ENCODE assay signal across 11 mouse cellular contexts in the genomic region with DNA sequence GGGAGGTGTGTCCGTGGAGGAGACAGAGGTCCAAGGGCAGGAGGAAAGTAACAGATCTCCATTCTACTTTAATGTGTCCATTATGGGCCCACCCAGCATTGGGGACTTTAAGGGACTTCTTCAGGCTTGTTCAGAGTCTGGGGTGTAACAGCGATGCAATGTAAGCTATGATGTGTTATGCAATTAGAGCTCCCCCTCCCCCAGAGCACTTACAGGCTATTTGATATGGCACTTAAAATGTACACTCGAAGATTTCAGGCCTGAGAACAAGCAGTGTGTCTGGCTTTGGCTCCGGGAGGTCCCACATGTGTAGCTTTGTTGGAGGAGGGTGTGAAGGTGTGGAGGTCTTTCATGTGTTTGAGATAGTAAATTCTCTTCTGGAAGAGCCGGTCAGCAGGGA.
"Had no signal": no experiment of that assay in that cellular context is flagged by ENCODE, and none has a peak within 500 bp of the region (broad histone marks: within the 10 kb centered on the region; RNA-seq: fewer than 3 reads in every experiment).

No protein-coding gene starts in this region.

- H3K4me3 ChIP-seq: kidney, embryonic 15.5 days; limb, embryonic 15.5 days; liver, embryonic 12.5 days; midbrain, embryonic 12.5 days; stomach, embryonic 15.5 days had no signal

- H3K36me3 ChIP-seq: kidney, embryonic 15.5 days; limb, embryonic 15.5 days; liver, embryonic 12.5 days; midbrain, embryonic 12.5 days; stomach, embryonic 15.5 days had no signal

- H3K4me2 ChIP-seq: kidney, embryonic 15.5 days; limb, embryonic 15.5 days; liver, embryonic 12.5 days; midbrain, embryonic 12.5 days; stomach, embryonic 15.5 days had no signal

- DNase-seq: kidney, adult 2 months; kidney, postnatal 25 days; layer of hippocampus, postnatal 36 days; right cerebral cortex, postnatal 14 days; thymus, adult 2 months; thymus, postnatal 25 days had no signal

- H3K27ac ChIP-seq: kidney, embryonic 15.5 days; limb, embryonic 15.5 days; liver, embryonic 12.5 days; midbrain, embryonic 12.5 days; stomach, embryonic 15.5 days had no signal

- H3K4me1 ChIP-seq: kidney, embryonic 15.5 days; limb, embryonic 15.5 days; liver, embryonic 12.5 days; midbrain, embryonic 12.5 days had no signal

- H3K27me3 ChIP-seq: kidney, embryonic 15.5 days; limb, embryonic 15.5 days; liver, embryonic 12.5 days; midbrain, embryonic 12.5 days; stomach, embryonic 15.5 days had no signal

- H3K9ac ChIP-seq: kidney, embryonic 15.5 days; limb, embryonic 15.5 days; liver, embryonic 12.5 days; midbrain, embryonic 12.5 days; stomach, embryonic 15.5 days had no signal

- H3K9me3 ChIP-seq: kidney, embryonic 15.5 days; limb, embryonic 15.5 days; liver, embryonic 12.5 days; midbrain, embryonic 12.5 days; stomach, embryonic 15.5 days had no signal

- ATAC-seq: liver, embryonic 12.5 days had no signal
